Mouse (Mus musculus) T-helper 17 cell (primary cell): ENCODE measurements around the gene Dab2.

ENCODE experiments used
- in situ Hi-C, 2 experiments: fragments of 300-600 bp; cut with MboI, MseI; formaldehyde crosslinking; loops; 1 replicate in 1 of 2; 2 replicates in 1 of 2; pipeline ENCODE4 v1.15.1; 2025; ENCODE audit warnings: high pct_unique_total_duplicates in 2 of 2

Dab2 gene

GRCm38 (mm10) chr15:6466995-6467394, 167.4 kb downstream of the Dab2 start:
- in situ Hi-C loops: loop anchor here (10.0 kb wide), 2 partner anchors 158 to 1472 kb away; no protein-coding TSS in a partner anchor

- in situ Hi-C loops: loop anchor here (10.0 kb wide), 2 partner anchors 156 to 1474 kb away; no protein-coding TSS in a partner anchor
Measured at GRCm38 (mm10) chr15:6468845-6469244, 169.3 kb downstream of the Dab2 start.

GRCm38 (mm10) chr15:6469384-6469783, 169.8 kb downstream of the Dab2 start:
- in situ Hi-C loops: loop anchor here (10.0 kb wide), 2 partner anchors 155 to 1475 kb away; no protein-coding TSS in a partner anchor

GRCm38 (mm10) chr15:6483561-6483960, 184.0 kb downstream of the Dab2 start:
- in situ Hi-C loops: no loop called here
